Mouse (Mus musculus) heart, adult 9 months (tissue): ENCODE results near the gene 8030411F24Rik.
A peak's percentile ranks its signal among the peaks of the same experiment; 100 is the strongest.
"Not testable (repeated sequence)": the region's sequence is repeated elsewhere in the genome, so short reads cannot be mapped to it uniquely, and the experiment has no call there.

Experiments
- DNase-seq, 2 experiments: peaks; one replicate each; pipeline ENCODE4 v3.0.0; 2022; ENCODE audit warnings: low spot score in 2 of 2

Gene 8030411F24Rik

GRCm38 (mm10) chr2:148781709-148782108 is at the start of gene 8030411F24Rik:
Gene 8030411F24Rik (plus strand): TSS chr2:148782009.
- DNase-seq = no peak

GRCm38 (mm10) chr2:148732327-148733000 is 49.3 kb upstream of the 8030411F24Rik start, which contains the start of gene Napb:
Gene Napb (minus strand): TSS chr2:148732467.
- DNase-seq = peak; percentile 94 to 96

DNA sequence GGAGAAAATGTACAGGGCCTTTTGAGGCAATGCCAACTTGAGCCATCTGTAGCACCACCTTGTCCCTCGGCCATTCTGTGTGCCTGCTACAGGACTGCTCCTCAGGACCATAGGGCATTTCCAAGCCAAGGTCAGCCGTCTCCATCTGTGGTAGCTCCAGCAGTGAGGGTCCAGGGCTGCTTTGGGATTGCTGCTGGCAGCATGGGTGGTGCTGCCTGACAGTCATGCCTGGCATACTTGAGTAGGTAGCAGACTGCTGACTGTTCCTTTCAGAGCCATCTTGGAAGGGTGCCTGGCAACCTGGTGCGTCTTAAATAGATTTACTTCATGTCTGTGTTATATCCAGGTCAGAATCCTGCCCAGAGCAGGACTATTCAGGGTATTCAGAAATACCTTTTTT is 38.8 kb upstream of the 8030411F24Rik start:
- no peak for DNase-seq

GRCm38 (mm10) chr2:148743846-148744407 is 37.9 kb upstream of the 8030411F24Rik start:
- DNase-seq = no peak

DNA sequence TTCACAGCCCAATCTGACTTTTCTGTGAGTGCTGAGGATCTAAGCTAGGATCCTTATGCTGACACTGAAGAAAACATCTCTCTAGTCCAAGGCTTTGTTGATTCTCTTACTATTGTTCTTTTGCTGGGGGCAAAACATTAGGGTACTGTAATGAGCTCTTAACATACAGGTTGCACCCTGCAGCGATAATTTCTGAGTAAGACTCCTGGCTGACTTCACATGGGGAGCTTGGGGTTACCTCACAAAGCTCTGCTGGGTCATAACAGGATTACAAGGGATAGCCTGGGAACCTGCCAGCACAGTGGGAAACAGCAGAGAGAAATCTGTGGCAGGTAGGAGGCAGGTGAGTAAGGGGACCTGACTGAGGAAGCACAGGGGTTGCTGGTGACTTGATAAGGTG is 31.8 kb upstream of the 8030411F24Rik start, which contains the start of gene Cstl1:
Gene Cstl1, plus strand, starts transcription at position 301 of the 400 bp plus-strand sequence.
- DNase-seq = no peak

DNA sequence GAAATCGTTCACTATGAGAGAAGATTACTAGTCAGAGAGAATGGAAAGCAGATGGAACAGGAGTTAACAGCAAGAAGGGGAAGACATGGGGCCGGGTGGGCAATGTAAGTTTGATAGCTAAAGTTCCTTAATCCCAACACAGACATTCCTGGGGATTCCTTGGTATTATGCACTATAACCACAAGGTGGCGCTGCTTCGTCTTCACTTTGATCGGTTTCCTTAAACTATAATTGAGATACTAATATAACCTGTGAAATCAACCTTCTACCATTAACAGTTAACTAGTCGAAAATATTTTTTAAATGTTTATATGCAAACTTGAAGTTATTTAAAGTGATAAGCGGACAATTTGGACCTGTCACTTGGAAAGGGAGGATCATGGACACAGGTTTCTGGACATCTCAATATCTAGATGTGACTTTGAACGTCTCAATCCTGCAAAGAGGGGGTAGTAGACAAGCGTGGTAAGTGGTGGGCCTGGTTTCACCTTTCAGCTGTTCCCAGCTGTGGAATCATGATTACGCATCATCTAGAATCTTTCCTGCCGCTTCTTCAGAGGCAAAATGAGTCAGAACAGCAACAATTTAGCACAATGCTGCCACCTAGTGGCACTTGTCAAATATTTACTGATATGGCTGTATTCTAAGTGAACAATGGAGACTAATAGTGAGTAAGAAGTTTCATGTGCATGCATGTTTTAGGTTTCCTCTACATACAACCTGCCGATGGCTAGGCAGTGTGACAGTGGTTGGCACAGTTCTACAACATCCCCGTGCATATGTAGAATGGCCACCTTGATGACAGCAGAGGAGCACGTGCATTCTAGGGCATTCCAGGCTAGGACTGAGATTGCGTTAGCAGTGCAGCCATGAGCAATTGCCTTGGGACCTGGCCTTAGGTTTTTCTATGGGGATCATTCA is 29.7 kb upstream of the 8030411F24Rik start:
- DNase-seq = peak; percentile 19 to 76

DNA sequence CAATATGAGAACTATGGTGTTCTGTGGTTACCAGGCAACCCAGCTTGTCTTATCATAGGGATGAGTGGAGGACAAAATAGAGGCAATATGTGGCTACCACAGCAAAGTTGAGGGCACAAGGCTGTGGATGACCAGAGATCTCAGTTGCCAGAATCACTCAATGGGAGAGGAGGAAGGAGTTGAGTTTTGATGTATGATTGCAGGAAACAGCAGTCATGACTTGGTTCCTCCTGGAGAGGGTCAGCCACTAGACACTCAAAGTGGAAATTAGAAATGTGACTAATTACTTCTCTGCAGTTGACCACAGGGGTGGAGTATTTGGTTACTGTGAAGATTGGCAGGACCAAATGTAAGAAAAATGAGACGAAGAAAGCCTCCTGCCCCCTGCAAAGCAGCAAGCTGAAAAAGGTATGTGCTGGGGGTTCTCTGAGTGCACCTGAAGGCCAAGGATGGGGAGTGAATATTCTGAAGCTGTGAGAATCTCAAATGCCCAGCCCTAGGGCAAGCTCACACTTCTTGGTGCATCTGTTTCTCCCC is 27.4 kb upstream of the 8030411F24Rik start:
- DNase-seq = no peak

DNA sequence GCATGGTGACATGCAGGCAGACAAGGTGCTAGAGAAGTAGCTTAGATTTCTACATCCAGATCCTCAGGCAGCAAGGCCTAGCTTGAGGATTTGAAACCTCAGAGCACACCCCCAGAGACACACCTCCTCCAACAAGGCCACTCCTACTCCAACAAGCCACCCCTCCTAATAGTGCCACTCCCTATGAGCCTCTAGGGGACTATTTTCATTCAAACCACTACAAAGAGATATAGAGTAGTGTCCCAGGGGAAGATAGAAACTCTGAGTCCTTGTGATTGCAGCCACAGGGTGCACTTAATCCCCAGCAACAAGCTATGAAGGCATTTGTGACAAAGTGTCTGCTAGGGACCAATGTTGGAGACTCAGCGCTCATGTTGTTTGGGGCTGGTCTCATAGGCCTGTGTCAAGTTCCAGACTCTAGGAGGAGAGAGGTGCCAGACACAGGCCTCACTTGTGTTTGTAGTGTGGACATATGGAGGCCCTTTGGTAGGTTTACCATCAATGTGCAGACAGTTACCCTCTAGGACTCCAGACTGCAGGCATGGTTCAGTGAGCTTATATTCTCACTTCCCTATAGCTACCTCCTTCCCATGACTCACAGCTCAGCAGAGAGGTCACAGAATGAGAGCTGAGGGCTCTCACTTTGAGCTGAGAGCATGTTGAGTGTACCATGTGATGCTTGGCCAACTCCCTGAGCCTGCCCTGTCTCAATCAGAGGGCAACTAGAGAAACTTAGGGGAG is 18.0 kb upstream of the 8030411F24Rik start:
- no peak for DNase-seq

DNA sequence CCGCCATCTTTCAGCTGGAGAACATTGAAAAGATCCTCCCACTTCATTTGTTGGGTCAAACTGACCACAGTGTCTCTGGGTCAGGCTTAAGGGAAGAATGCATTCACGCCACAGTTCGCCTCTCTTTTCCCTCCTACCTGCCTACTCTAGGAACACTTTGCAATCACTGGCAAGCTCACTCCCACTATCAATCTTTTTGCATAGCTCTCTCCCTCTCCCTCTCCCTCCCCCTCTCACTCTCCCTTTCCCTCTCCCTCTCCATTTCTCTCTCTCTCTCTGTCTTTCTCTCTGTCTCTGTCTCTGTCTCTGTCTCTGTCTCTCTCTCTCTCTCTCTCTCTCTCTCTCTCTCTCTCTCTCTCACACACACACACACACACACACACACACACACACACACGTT is 10.4 kb upstream of the 8030411F24Rik start, which contains the start of gene Cst11:
Gene Cst11, minus strand, starts transcription at position 101 of the 400 bp plus-strand sequence.
- DNase-seq = not testable (repeated sequence)

GRCm38 (mm10) chr2:148789142-148789541 is 7.3 kb downstream of the 8030411F24Rik start, which contains the start of gene Cst12:
Gene Cst12 (plus strand): TSS chr2:148789361.
- DNase-seq = no peak

DNA sequence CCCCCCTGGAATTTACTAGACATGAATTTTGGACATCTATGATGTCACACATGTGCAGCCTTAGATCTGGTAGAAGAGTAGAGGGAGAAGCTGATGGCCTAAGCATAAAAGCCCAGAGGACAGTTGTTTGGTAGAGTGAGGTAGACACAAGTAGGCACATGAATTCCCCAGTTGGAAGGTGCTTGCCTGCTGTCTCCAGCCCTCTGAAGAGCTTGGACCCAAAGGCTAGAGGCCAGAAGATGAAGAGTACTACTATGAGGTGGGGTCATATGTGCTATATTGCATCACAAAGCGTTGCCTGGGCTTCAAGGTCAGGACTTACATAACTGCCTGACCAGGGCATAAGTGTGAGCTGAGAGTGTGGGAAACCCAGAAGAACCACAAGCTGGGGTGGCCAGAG is 16.7 kb downstream of the 8030411F24Rik start, which contains the start of gene Cst8:
Gene Cst8, plus strand, starts transcription at position 301 of the 400 bp plus-strand sequence.
- no peak for DNase-seq

- DNase-seq = peak in 1 of 2 experiments; percentile 3
Observed at GRCm38 (mm10) chr2:148801491-148801921, 19.7 kb downstream of the 8030411F24Rik start.

GRCm38 (mm10) chr2:148806696-148807095 is 24.9 kb downstream of the 8030411F24Rik start:
- DNase-seq = no peak

- no peak for DNase-seq
Observed at GRCm38 (mm10) chr2:148819909-148820308, 38.1 kb downstream of the 8030411F24Rik start, which contains the start of gene Cst13. Gene Cst13 (plus strand): TSS chr2:148820081.

DNA sequence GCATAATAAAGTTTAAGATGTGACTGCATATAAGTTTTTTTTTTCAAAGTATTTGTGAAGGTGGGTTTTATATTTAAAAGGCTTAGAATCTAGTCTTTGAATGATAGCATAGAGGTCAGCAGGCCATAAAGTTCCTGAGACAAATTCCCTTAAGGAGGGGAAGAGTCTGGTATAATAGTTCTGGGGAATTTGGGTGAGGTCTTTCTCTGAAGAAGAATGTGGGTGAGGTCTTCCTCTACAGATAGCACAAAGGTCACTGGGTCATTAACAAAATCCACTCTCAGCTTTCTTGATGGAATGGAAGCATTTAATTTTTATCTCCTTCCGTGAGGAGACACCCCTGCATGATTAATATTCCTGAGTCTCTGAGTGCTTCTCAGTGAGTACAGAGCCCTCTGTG is 44.2 kb downstream of the 8030411F24Rik start:
- DNase-seq = no peak

GRCm38 (mm10) chr2:148834912-148835311 is 53.1 kb downstream of the 8030411F24Rik start, which contains the start of gene Cst9:
Gene Cst9 (plus strand): TSS chr2:148835147.
- DNase-seq = no peak
